ENCODE assay signal across 9 mouse cellular contexts in the genomic region with DNA sequence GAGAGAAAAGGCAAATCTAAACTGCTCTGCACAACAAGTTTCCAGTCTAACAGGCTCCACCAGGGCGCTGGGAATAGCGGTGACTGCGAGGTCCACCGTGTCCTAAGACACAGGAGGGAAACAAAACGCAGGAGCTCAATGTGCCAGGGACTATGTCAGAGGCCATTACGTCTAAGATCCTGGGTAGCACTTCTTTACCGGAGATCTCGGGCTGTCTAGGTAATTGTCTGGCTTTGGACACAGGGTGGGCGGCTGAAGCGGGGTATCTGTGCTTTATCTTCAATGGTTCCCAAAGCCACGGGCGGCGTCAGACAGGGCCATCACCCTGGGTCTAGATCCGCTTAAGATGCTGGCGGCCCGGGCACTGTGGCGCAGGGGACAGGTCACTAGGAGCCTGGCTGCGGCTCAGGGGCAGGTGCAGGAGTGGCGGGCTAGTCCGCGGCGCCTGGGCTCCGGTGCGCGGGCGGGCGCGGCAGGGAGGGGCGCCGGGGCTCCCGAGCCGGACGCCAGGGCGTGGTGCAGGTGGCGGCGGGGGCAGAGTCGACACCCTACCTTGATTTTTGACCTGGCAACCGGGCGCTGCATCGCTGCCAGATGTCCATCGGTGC. TPM values are rescaled to one million over a fixed set of nuclear protein-coding genes. Genes with fewer than 3 reads are reported as not detected.
DNase-seq lines count a peak whose midpoint lies in the region; ATAC-seq and TF ChIP-seq lines count a peak whose summit lies in the region.
"Had no signal": no experiment of that assay in that cellular context is flagged by ENCODE, and none has a peak within 500 bp of the region (broad histone marks: within the 10 kb centered on the region; RNA-seq: fewer than 3 reads in every experiment).

No protein-coding gene starts in this region.

- H3K27me3 ChIP-seq in heart, embryonic 14.5 days (ENCODE audit: control insufficient read depth, insufficient read depth, low read length), result peaks cover 90% of the 10 kb centered on the region
- H3K27me3 ChIP-seq in forebrain, embryonic 16.5 days (replicated peaks; ENCODE audit: control insufficient read depth, insufficient read depth, low read length), result peaks cover 54% of the 10 kb centered on the region
- peaks cover 67% of the 10 kb centered on the region for H3K27me3 ChIP-seq in limb, embryonic 14.5 days (ENCODE audit: control insufficient read depth, insufficient read depth, low read length)

- TF ChIP-seq POLR2A in limb, embryonic 14.5 days (IDR thresholded peaks at IDR 0.05; ENCODE audit: borderline replicate concordance, extremely low read depth, insufficient read depth, insufficient read length), result no peak

- H3K9me3 ChIP-seq in heart, embryonic 14.5 days (ENCODE audit: control insufficient read depth, low read length), result no peaks in the 10 kb centered on the region
- H3K9me3 ChIP-seq in forebrain, embryonic 16.5 days (ENCODE audit: control insufficient read depth, low read length), result no peaks in the 10 kb centered on the region
- no peaks in the 10 kb centered on the region for H3K9me3 ChIP-seq in limb, embryonic 14.5 days (ENCODE audit: control insufficient read depth, low read length)

- no peak overlapping the region for H3K27ac ChIP-seq in heart, embryonic 14.5 days (replicated peaks in 1 of 2; ENCODE audit: control insufficient read depth in 1 of 2, insufficient read depth in 1 of 2, low read depth in 2 of 2, low read length in 2 of 2)
- no peak overlapping the region for H3K27ac ChIP-seq in forebrain, embryonic 16.5 days (ENCODE audit: low read length)
- no peak overlapping the region for H3K27ac ChIP-seq in limb, embryonic 14.5 days (replicated peaks; ENCODE audit: low read depth, low read length)

- DNase-seq in heart, postnatal 10 days, result no peak
- peak; percentile 44 for DNase-seq in R1 (ENCODE audit: low read depth, low spot score)
- DNase-seq in limb, embryonic 14.5 days (ENCODE audit: low spot score), result no peak
- DNase-seq in neural tube, embryonic 10.5 days (ENCODE audit: extremely low spot score, low spot score), result peak; percentile 63
- DNase-seq in MN1 (ENCODE audit: low spot score), result no peak
- DNase-seq in frontal cortex, postnatal 36 days (ENCODE audit: low spot score in 2 of 2), result no peak

- peaks cover 4 to 34% of the 10 kb centered on the region in 2 experiments; a peak in 3 of 4 replicates for H3K4me1 ChIP-seq in heart, embryonic 14.5 days (ENCODE audit: control insufficient read depth in 2 of 2, insufficient read depth in 2 of 2, low read length in 2 of 2)
- peaks cover 32% of the 10 kb centered on the region for H3K4me1 ChIP-seq in forebrain, embryonic 16.5 days (replicated peaks; ENCODE audit: control insufficient read depth, insufficient read depth, low read length)
- peaks cover 23% of the 10 kb centered on the region; the same call in 1 of the 2 replicates for H3K4me1 ChIP-seq in limb, embryonic 14.5 days (ENCODE audit: control insufficient read depth, insufficient read depth, low read length)

- peak overlapping the region; percentile 64 for H3K9ac ChIP-seq in heart, embryonic 14.5 days (ENCODE audit: low read length)
- peak overlapping the region; percentile 46 for H3K9ac ChIP-seq in forebrain, embryonic 16.5 days (replicated peaks; ENCODE audit: low read depth, low read length)
- H3K9ac ChIP-seq in limb, embryonic 14.5 days (ENCODE audit: low read depth, low read length, severe bottlenecking), result peak overlapping the region; percentile 48

- ATAC-seq in heart, embryonic 14.5 days (ENCODE audit: insufficient number of reproducible peaks, insufficient read depth, low FRiP score, low read depth), result no peak
- ATAC-seq in forebrain, embryonic 16.5 days, result peak; percentile 37; the same call in 1 of the 2 replicates
- peak; percentile 36; the same call in 1 of the 2 replicates for ATAC-seq in limb, embryonic 14.5 days (ENCODE audit: low FRiP score, low read depth)

- intact Hi-C loops in heart, postnatal 10 days (cut with DNase I), result no loop called here

- no peaks in the 10 kb centered on the region for H3K36me3 ChIP-seq in heart, embryonic 14.5 days (ENCODE audit: control insufficient read depth, insufficient read depth, low read length)
- H3K36me3 ChIP-seq in forebrain, embryonic 16.5 days (ENCODE audit: control insufficient read depth, insufficient read depth), result no peaks in the 10 kb centered on the region
- H3K36me3 ChIP-seq in limb, embryonic 14.5 days (ENCODE audit: control insufficient read depth, insufficient read depth, low read length), result no peaks in the 10 kb centered on the region

- H3K4me3 ChIP-seq in heart, embryonic 14.5 days (ENCODE audit: control insufficient read depth in 1 of 2, insufficient read depth in 1 of 2, low read depth in 1 of 2, low read length in 2 of 2), result peak overlapping the region; percentile 48 to 58
- H3K4me3 ChIP-seq in forebrain, embryonic 16.5 days (replicated peaks; ENCODE audit: low read length), result peak overlapping the region; percentile 51
- H3K4me3 ChIP-seq in limb, embryonic 14.5 days (replicated peaks; ENCODE audit: low read length), result peak overlapping the region; percentile 59

- 1% methylated on average over 41 of the region's 41 CpGs for WGBS in heart, embryonic 14.5 days
- WGBS in forebrain, embryonic 16.5 days, result under 1% methylated on average over 27 of the region's 41 CpGs
- under 1% methylated on average over 25 of the region's 41 CpGs for WGBS in limb, embryonic 14.5 days

- peak overlapping the region; percentile 99 for H3K4me2 ChIP-seq in heart, embryonic 14.5 days (ENCODE audit: low read length)
- peak overlapping the region; percentile 96 for H3K4me2 ChIP-seq in forebrain, embryonic 16.5 days (ENCODE audit: low read length)
- peak overlapping the region; percentile 99 for H3K4me2 ChIP-seq in limb, embryonic 14.5 days (replicated peaks; ENCODE audit: low read depth, low read length, severe bottlenecking)

RNA-seq across cellular contexts. Expression of a gene that starts 1.5 kb away (rescaled TPM):
- polyA plus RNA-seq in heart, embryonic 14.5 days (2014; fragmentation: Nextera tagmentation; extraction: Ambion mirVana), result 0.18 TPM in 1 of 2 replicates, not detected in the other
- not detected for total RNA-seq in heart, postnatal 10 days (2021)
- not detected in 2 replicates for polyA plus RNA-seq in forebrain, embryonic 16.5 days (2015; fragmentation: Nextera tagmentation; extraction: Ambion mirVana)
- 2.7 and 2.9 TPM in 2 replicates for polyA plus RNA-seq in limb, embryonic 14.5 days (2012; rRNA removed)
- 1.4 and 1.8 TPM in 2 replicates for polyA plus RNA-seq in limb, embryonic 14.5 days (2014; fragmentation: Nextera tagmentation; extraction: Ambion mirVana)
- total RNA-seq: heart, postnatal 36 days had no signal

RNA-seq across cellular contexts. Expression of a gene that starts 38.3 kb away (rescaled TPM):
- polyA plus RNA-seq in heart, embryonic 14.5 days (2014; fragmentation: Nextera tagmentation; extraction: Ambion mirVana), result 21.7 and 22.6 TPM in 2 replicates
- 10 to 100 TPM; 30.3 to 32.5 TPM for total RNA-seq in heart, postnatal 10 days (2021)
- 28.3 and 29.2 TPM in 2 replicates for polyA plus RNA-seq in forebrain, embryonic 16.5 days (2015; fragmentation: Nextera tagmentation; extraction: Ambion mirVana)
- polyA plus RNA-seq in limb, embryonic 14.5 days (2012; rRNA removed), result 38.8 and 41.5 TPM in 2 replicates
- 40.9 and 41.9 TPM in 2 replicates for polyA plus RNA-seq in limb, embryonic 14.5 days (2014; fragmentation: Nextera tagmentation; extraction: Ambion mirVana)

RNA-seq across cellular contexts. Expression of a gene that starts 38.3 kb away (rescaled TPM):
- polyA plus RNA-seq in heart, embryonic 14.5 days (2014; fragmentation: Nextera tagmentation; extraction: Ambion mirVana), result 1.2 TPM in 1 of 2 replicates, not detected in the other
- total RNA-seq in heart, postnatal 10 days (2021), result 10 to 100 TPM in 1 of 2 experiments, 1 to 10 TPM in 1; 9.1 to 14.1 TPM
- polyA plus RNA-seq in forebrain, embryonic 16.5 days (2015; fragmentation: Nextera tagmentation; extraction: Ambion mirVana), result 2.6 and 3.1 TPM in 2 replicates
- polyA plus RNA-seq in limb, embryonic 14.5 days (2012; rRNA removed), result not detected in 2 replicates
- 0.43 TPM in 1 of 2 replicates, not detected in the other for polyA plus RNA-seq in limb, embryonic 14.5 days (2014; fragmentation: Nextera tagmentation; extraction: Ambion mirVana)

RNA-seq across cellular contexts. Expression of a gene that starts 59.8 kb away (rescaled TPM):
- 96.4 and 99.9 TPM in 2 replicates for polyA plus RNA-seq in heart, embryonic 14.5 days (2014; fragmentation: Nextera tagmentation; extraction: Ambion mirVana)
- 10 to 100 TPM; 60.1 to 68.5 TPM for total RNA-seq in heart, postnatal 10 days (2021)
- polyA plus RNA-seq in forebrain, embryonic 16.5 days (2015; fragmentation: Nextera tagmentation; extraction: Ambion mirVana), result 55.2 and 64.3 TPM in 2 replicates
- polyA plus RNA-seq in limb, embryonic 14.5 days (2012; rRNA removed), result 133 and 153 TPM in 2 replicates
- polyA plus RNA-seq in limb, embryonic 14.5 days (2014; fragmentation: Nextera tagmentation; extraction: Ambion mirVana), result 129 and 130 TPM in 2 replicates

RNA-seq across cellular contexts. Expression of a gene that starts 60.0 kb away (rescaled TPM):
- 21.2 and 21.8 TPM in 2 replicates for polyA plus RNA-seq in heart, embryonic 14.5 days (2014; fragmentation: Nextera tagmentation; extraction: Ambion mirVana)
- 10 to 100 TPM in 1 of 2 experiments, 1 to 10 TPM in 1; 9.8 to 11.5 TPM for total RNA-seq in heart, postnatal 10 days (2021)
- polyA plus RNA-seq in forebrain, embryonic 16.5 days (2015; fragmentation: Nextera tagmentation; extraction: Ambion mirVana), result 10.8 and 11.4 TPM in 2 replicates
- 10.2 and 11.4 TPM in 2 replicates for polyA plus RNA-seq in limb, embryonic 14.5 days (2012; rRNA removed)
- polyA plus RNA-seq in limb, embryonic 14.5 days (2014; fragmentation: Nextera tagmentation; extraction: Ambion mirVana), result 15.2 and 17.2 TPM in 2 replicates

Comparison
In these comparisons a context has a peak if more than half of its experiments do, and no peak if none do; other contexts are left out.
1. DNase-seq: peak in R1 (single experiment) and neural tube, embryonic 10.5 days (single experiment); none in heart, postnatal 10 days (0 of 2), limb, embryonic 14.5 days (single experiment), MN1 (single experiment) and frontal cortex, postnatal 36 days (0 of 2).
2. Peak in every context shown above with its lines, with median percentiles within 50 percentile points of each other: H3K4me2 ChIP-seq, H3K4me3 ChIP-seq and H3K9ac ChIP-seq.